Mouse (Mus musculus) cerebellum, adult 18-20 months (tissue): ENCODE data around the gene Ccdc9b.

Experiments used
- DNase-seq, 2 experiments: peaks; one replicate each; pipeline ENCODE4 v3.0.0; 2021

Gene Ccdc9b

DNA sequence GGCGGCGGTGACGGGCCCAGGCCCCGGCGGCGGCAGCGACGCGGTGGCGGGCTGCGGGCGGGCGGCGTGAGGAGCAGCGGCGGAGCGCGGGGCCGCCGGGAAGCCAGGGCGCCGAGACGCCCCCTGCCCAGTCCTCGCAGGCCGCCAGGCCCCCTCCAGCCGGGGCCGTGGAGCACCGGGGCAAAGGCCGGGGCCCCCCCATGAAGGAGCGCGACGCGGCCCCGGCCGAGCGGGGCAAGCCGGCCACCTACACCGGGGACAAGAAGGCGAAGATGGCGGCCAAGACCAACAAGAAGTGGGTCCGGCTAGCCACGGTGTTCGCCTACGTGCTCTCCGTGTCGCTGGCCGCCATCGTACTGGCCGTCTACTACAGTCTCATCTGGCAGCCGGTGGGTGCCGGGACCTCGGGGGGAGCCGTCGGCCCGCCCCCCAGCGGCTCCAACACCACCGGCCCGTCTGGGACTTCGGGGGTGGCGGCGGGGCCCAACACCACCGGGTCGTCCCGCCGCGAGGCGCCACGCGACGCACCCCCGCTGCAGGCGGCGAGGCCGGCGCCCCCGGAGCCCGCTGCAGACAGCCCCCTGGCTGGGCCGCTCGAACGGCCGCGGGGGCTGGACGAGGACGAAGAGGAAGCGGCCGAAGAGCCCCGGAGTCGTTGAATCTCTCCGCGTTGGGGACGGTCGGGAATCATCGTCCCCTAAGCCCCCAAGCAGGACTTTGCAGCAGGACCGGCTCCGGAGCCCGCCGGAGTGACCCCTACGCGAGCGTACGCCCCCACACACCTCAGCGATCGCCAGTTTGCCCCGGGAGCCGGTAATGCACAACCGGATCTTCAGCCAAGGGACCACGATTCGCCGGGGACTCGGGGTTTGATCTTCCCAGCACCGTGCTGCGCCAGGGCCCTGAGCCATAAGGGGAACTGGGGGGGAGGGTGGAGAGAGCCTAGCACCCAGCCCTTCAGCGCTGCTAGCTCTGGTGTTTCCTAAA, 16.3 kb downstream of the Ccdc9b start:
- DNase-seq, result peak; percentile 51 to 62

GRCm38 (mm10) chr2:118745232-118745884, 17.1 kb downstream of the Ccdc9b start, which contains the start of gene Inafm2:
TSS of gene Inafm2 (plus strand) at chr2:118745758.
- peak; percentile 89 to 95 for DNase-seq

DNA sequence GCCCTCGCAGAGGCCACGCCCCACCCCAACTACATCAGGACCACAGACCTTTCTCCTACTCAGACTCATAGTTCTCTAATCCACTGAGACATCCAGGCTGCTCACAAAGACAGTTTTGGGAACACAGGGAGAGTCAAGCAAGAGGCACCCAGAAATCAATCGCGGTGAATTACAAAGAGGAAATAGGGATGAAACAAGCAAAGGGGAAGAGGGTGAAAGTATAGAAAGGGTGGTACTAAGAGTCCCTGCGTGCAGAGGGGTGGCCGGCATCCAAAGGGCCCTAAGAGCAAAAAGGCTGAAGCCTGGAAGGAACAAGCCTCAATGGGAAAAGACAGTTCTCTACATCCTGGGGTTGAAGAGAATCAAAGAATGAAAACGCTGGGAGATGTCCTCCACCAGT, 17.8 kb downstream of the Ccdc9b start:
- no peak for DNase-seq

DNA sequence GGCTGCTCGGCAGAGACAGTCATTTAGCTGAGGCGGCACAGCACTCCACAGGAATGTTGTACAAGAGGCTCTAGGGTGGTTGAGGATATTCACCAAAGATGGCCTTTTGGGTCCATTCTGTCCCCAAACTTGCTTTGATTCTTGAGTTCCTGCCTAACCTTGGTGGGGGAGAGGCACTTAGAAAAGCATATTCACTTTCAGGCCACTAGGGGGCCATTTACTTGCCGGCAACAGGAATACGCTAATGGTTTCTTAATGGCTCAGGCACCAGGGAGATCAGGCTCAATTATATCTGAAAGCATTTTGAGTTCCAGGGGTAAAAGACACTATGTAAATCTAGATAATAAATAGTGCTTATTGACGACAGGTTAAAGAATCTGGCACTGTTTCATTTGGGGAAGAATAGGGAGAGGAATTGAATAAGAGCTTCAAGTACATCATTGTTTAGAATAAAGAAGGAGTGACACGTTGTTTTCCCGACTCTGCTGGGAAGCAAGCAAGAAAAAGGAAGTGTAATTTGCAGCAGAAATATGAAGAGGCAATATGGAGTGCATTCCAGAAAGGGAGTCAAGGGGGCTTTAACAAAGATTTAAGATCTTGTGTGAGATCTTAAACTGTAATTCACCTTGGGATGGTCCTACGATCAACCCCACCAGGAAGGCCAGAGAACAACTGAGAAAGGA, 19.1 kb downstream of the Ccdc9b start:
- peak; percentile 56 to 64 for DNase-seq

DNA sequence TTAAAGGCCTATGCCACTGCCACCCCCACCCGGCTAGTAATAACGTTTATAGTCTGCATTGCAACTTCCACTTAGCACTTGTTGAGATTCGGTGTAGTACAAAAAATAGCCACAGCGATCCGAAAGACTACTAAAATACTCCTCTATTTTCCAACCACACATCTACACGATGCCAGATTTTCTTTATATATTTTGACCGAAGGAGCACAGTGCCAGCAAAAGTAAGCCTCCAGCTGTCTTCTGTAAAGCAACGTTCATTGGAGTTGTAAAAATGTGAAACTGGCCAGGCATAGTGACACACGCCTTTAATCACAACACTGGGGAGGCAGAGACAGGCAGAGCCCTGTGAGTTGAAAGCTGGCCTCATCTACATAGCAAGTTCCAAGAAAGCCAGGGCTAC, 21.3 kb downstream of the Ccdc9b start:
- no peak for DNase-seq

- no peak for DNase-seq
These were observed 22.1 kb downstream of the Ccdc9b start for GRCm38 (mm10) chr2:118740341-118740740.

- DNase-seq, result no peak
These were observed 29.1 kb downstream of the Ccdc9b start for GRCm38 (mm10) chr2:118733341-118733740.

DNA sequence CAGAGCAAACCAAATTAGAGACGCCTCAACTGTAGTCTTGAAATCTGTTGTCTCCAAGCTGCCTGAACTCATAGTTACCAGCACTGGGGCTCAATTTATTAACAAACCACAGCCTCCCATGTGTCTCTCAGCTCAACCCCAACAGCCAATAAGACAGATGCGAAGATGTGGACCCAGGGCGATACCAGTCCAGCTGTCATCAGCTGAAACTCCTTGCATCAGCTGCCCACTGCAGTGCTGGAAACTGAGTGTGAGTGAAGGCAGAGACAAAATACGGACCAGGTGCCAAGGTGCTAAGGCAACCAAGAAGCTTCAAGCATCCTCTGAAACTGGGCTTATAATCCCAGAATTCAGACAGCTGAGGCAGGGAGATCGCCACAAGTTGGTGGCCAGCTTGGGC, 30.5 kb downstream of the Ccdc9b start:
- DNase-seq, result no peak

- DNase-seq, result no peak
These were observed 31.9 kb downstream of the Ccdc9b start for GRCm38 (mm10) chr2:118730622-118730915.

DNA sequence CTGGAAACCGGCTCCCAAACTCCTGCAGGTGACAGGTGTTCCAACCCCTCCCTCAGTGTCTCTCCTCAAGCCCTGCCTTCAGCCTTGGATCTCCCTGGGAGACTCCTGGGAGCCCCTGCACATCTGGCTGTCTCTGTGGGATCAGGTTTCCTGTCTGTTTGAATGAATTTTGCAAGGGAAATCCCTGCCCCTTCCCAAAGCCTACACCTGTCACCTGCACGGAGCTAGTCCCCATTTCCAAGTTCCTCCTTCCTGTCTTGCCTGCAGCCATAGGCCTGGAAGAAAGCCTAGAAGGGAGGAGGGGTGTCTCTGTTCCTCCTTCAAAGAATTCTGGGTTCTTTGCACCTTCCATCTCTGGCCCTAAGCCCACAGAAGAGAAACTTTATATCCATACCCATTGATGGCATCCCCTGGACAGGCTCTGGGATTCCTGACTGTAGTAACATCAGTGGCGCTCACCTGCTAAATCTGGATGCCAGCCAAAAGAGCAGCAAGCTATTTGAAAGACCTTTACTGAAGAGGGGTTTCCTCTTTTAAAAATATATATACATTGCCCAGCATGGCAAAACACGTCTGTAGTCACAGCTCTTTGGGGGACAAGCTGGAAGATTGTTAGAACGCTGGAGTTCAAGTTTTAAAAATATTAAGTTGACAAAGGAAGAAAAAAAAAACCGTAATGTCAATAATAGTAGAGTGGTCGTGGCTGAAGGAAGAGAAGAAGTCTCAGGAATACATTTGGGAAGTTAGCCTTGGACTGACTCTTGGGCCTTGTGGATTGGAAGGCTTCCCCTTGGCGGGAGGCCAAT, 32.4 kb downstream of the Ccdc9b start:
- no peak for DNase-seq

DNA sequence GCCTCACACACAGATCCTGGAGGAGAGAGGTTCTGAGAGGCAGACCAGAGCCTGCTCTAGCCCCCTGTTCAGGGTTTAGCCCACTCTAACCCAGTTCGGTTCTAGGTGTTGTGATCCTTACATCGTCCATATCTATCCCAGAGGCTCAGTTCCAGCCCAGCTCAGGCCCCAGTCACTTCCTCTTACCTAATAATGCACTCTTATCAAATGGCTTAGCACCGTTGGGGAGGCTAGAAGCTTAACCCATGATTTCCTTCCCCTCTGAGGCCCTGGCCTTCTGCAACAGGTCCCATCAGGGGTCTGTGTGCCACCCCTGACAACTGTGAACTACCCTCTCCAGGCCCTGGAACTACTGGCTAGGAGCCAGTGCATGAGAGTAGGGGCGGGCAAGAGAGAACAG, 33.3 kb downstream of the Ccdc9b start:
- no peak for DNase-seq

DNA sequence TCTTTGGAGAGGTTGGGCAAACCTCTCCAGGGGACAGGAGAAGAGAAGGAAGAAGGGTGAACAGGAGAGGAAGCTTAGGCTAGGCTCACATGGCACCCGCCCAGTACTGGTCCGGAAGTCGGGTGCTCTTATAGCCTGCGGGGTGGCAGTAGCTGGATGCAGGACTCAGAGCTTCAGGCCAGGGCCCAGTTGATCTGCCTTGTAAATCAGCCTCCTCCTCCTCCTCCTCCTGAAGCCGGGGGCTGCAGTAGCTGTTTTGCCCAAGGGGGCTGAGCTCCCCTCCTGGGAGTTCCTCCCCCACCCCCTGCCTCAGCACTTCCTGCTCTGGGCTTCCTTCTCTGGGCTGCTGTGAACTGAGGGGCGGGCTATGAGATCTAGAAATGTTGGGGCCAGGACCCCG, 34.1 kb downstream of the Ccdc9b start, which contains the start of gene Plcb2:
Gene Plcb2, minus strand, starts transcription at position 102 of the 400 bp plus-strand sequence.
- DNase-seq, result no peak

DNA sequence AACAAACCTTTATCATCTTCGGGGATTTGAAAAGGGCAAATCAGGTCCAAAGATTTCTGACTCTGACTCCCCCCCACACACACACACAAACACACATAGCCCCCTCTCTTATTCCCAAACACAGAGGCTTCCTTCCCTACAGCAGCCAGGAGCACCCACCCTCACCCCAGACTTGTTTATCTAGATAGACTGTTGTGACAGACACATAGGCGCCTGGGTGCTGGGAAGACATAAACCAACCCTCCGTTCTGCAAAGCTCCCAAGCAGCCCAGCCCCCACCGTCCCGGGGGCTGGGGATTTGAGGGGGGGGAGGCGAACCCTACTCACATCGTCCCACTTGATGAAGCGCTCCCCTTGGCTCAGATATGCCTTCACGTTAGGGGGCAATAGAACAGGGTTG, 34.5 kb downstream of the Ccdc9b start:
- DNase-seq, result no peak

DNA sequence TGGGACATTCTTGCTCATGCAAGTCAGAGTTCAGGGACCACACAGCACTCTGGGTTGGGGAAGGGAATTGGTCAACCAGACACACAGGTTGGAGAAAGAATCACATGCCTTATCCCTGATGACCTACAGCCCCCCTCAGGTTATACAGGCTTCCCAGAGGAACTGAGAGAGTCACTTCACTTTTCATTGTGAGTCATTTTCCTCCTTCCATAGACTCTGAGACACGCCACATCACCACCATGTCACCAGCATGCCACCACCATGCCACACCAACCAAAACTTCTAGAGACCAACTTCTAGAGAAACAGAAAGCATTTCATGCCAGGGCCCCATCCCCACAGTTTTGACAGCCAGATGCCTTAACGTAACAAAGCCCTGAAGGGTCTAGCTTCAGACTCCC, 35.6 kb downstream of the Ccdc9b start:
- no peak for DNase-seq

GRCm38 (mm10) chr2:118725511-118725910, 37.0 kb downstream of the Ccdc9b start:
- no peak for DNase-seq

DNA sequence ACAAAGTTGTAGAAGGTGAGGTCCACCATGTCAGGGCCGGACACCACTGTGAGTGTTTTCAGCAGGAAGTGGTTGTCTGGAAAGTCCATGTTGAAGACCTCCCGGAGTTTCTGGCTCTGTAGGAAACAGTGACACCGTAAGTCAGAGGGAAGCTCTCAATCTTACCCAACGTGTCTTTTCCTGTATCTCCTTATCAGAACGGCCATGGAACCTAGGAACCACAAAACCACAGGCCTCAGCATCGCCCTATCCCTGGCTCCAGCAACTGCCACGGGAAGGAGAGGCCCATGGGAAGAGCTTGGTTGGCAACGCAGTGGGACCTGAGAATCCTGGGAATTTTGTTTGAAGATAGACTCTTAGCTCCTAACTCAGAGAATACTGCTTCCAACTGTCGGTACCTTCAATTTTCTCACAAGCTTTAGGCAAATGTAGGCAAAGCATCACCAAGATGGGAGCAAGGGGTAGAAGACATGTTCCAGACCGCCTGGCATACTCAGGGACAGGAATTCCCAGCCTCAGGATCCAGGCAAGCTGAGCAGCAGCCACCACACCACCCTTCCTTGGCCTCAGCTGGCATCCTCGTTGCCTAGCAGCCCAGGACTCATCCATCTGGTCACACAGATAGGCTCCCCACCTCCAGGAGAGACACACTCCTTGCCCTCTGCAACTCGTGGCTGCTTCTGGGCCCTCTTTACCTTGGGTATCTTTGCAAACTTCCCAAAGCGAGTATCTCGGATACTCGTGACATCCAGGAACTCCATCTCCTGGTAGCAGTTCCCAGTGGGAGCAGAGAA, 38.6 kb downstream of the Ccdc9b start:
- no peak for DNase-seq

- no peak for DNase-seq
These were observed 45.8 kb downstream of the Ccdc9b start for GRCm38 (mm10) chr2:118716677-118717076.

GRCm38 (mm10) chr2:118714230-118714629, 48.2 kb downstream of the Ccdc9b start:
- DNase-seq, result no peak

GRCm38 (mm10) chr2:118713631-118714030, 48.8 kb downstream of the Ccdc9b start:
- DNase-seq, result no peak

DNA sequence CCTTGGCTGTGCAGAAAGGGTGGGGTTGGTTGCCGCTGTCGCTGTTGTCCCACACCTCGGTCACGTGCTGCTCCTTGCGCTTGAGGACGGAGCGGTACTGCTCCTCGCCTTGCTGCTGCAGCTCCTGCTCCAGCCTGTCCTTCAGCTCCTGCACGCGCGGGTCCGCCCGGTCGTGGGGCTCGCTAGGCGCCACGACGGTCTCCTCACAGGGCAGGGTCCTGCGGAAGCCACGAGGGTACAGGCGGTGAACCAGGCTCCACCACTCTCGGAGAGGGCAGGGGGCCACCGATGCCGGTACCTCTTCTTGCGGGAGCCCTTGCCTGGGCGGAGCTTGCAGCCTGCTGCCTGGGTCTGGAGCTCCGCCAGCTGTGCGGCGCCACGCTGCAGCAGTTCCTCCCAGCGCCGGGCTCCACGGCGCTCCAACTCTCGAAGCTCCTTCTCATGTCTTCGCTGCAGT, 51.4 kb downstream of the Ccdc9b start:
- DNase-seq, result peak; percentile 28 to 38

GRCm38 (mm10) chr2:118709655-118710221, 52.7 kb downstream of the Ccdc9b start:
- DNase-seq, result no peak
